Comparison of ENCODE assay signal across 8 mouse cellular contexts in genomic region chr5:118515280-118515721, GRCm38 (mm10). TPM values are rescaled to one million over a fixed set of nuclear protein-coding genes. Genes with fewer than 3 reads are reported as not detected.
DNase-seq lines count a peak whose midpoint lies in the region; ATAC-seq and TF ChIP-seq lines count a peak whose summit lies in the region.

No protein-coding gene starts in this region.

- intact Hi-C loops in left cerebral cortex, adult 2 months (cut with DNase I), result loop anchor here (1.0 to 2.0 kb wide), 3 partner anchors 44 to 92 kb away; no protein-coding TSS in a partner anchor

- no peaks in the 10 kb centered on the region for H3K36me3 ChIP-seq in hindbrain, embryonic 14.5 days (replicated peaks; ENCODE audit: control insufficient read depth, insufficient read depth)
- H3K36me3 ChIP-seq in hindbrain, embryonic 11.5 days (ENCODE audit: control insufficient read depth, insufficient read depth, low read length), result no peaks in the 10 kb centered on the region
- no peaks in the 10 kb centered on the region for H3K36me3 ChIP-seq in intestine, embryonic 15.5 days

- peaks cover 12% of the 10 kb centered on the region; the same call in 1 of the 2 replicates for H3K27me3 ChIP-seq in hindbrain, embryonic 14.5 days (ENCODE audit: control insufficient read depth, insufficient read depth, low read length)
- H3K27me3 ChIP-seq in hindbrain, embryonic 11.5 days (ENCODE audit: control insufficient read depth, insufficient read depth, low read length), result peaks cover 11% of the 10 kb centered on the region
- H3K27me3 ChIP-seq in intestine, embryonic 15.5 days (replicated peaks), result no peaks in the 10 kb centered on the region

- H3K4me2 ChIP-seq in hindbrain, embryonic 14.5 days (replicated peaks), result no peak overlapping the region
- H3K4me2 ChIP-seq in hindbrain, embryonic 11.5 days (replicated peaks; ENCODE audit: low read depth, low read length), result no peak overlapping the region
- peak overlapping the region; percentile 67; the same call in 1 of the 2 replicates for H3K4me2 ChIP-seq in intestine, embryonic 15.5 days (replicated peaks)

- WGBS in hindbrain, embryonic 14.5 days, result 22% methylated on average over 11 of the region's 11 CpGs
- WGBS in hindbrain, embryonic 11.5 days, result 22% methylated on average over 11 of the region's 11 CpGs
- 24% methylated on average over 11 of the region's 11 CpGs for WGBS in intestine, embryonic 15.5 days

- TF ChIP-seq CTCF in left cerebral cortex, adult 2 months (IDR thresholded peaks at IDR 0.05), result no peak

- no peaks in the 10 kb centered on the region for H3K9me3 ChIP-seq in hindbrain, embryonic 14.5 days (ENCODE audit: control insufficient read depth, low read length)
- no peaks in the 10 kb centered on the region for H3K9me3 ChIP-seq in hindbrain, embryonic 11.5 days (ENCODE audit: control insufficient read depth, low read length)
- H3K9me3 ChIP-seq in intestine, embryonic 15.5 days, result no peaks in the 10 kb centered on the region

- no peak overlapping the region for H3K4me3 ChIP-seq in hindbrain, embryonic 14.5 days (replicated peaks; ENCODE audit: low read length)
- no peak overlapping the region for H3K4me3 ChIP-seq in hindbrain, embryonic 11.5 days (ENCODE audit: low read depth, low read length)
- no peak overlapping the region for H3K4me3 ChIP-seq in intestine, embryonic 15.5 days (replicated peaks)
- H3K4me3 ChIP-seq in left cerebral cortex, adult 2 months, result no peak overlapping the region

- no peak overlapping the region; the same call in 1 of the 2 replicates for H3K27ac ChIP-seq in hindbrain, embryonic 14.5 days
- no peak overlapping the region for H3K27ac ChIP-seq in hindbrain, embryonic 11.5 days (ENCODE audit: low read depth, low read length)
- peak overlapping the region; percentile 59; the same call in 1 of the 2 replicates for H3K27ac ChIP-seq in intestine, embryonic 15.5 days
- peak overlapping the region; percentile 87 for H3K27ac ChIP-seq in left cerebral cortex, adult 2 months

- ATAC-seq in hindbrain, embryonic 14.5 days (ENCODE audit: low FRiP score), result no peak
- no peak for ATAC-seq in hindbrain, embryonic 11.5 days (ENCODE audit: low FRiP score)
- ATAC-seq in intestine, embryonic 15.5 days, result peak; percentile 48

- peak; percentile 66 for DNase-seq in hindbrain, embryonic 14.5 days (ENCODE audit: low spot score)
- no peak for DNase-seq in hindbrain, embryonic 11.5 days (ENCODE audit: low spot score)
- DNase-seq in embryo, embryonic 11 days, result peak; percentile 43
- DNase-seq in left cerebral cortex, adult 2 months (ENCODE audit: extremely low spot score in 1 of 2, low spot score in 2 of 2), result peak; percentile 45 to 72
- DNase-seq in skeletal muscle tissue, adult 2 months (ENCODE audit: low read depth, low spot score), result peak; percentile 12
- no peak for DNase-seq in cerebellum, adult 11 months
- DNase-seq in T-cell, adult 2 months (ENCODE audit: low spot score), result no peak

- H3K9ac ChIP-seq in hindbrain, embryonic 14.5 days, result no peak overlapping the region
- H3K9ac ChIP-seq in hindbrain, embryonic 11.5 days (ENCODE audit: low read depth, low read length), result no peak overlapping the region
- H3K9ac ChIP-seq in intestine, embryonic 15.5 days, result no peak overlapping the region

- peaks cover 30% of the 10 kb centered on the region for H3K4me1 ChIP-seq in hindbrain, embryonic 14.5 days (replicated peaks; ENCODE audit: control insufficient read depth, insufficient read depth, low read length)
- 0 out of 2 replicates have a peak, but pooled peaks cover 12% of the 10 kb centered on the region for H3K4me1 ChIP-seq in hindbrain, embryonic 11.5 days (replicated peaks; ENCODE audit: control insufficient read depth, insufficient read depth, low read length)
- peaks cover 30% of the 10 kb centered on the region for H3K4me1 ChIP-seq in intestine, embryonic 15.5 days (replicated peaks)

RNA-seq across cellular contexts. Expression of gene Med13l, which starts 45.2 kb away (rescaled TPM):
- 16.3 and 18.0 TPM in 2 replicates for polyA plus RNA-seq in hindbrain, embryonic 14.5 days (2014; fragmentation: Nextera tagmentation; extraction: Ambion mirVana)
- polyA plus RNA-seq in hindbrain, embryonic 11.5 days (2014; fragmentation: Nextera tagmentation; extraction: Ambion mirVana), result 12.5 and 16.1 TPM in 2 replicates
- polyA plus RNA-seq in intestine, embryonic 15.5 days (2015; fragmentation: Nextera tagmentation; extraction: Ambion mirVana), result 9.7 and 10.0 TPM in 2 replicates
- 100 to 1,000 TPM; 118 to 123 TPM for total RNA-seq in left cerebral cortex, adult 2 months (2021)

Comparison
In these comparisons a context has a peak if more than half of its experiments do, and no peak if none do; other contexts are left out.
1. DNase-seq: peak in hindbrain, embryonic 14.5 days (single experiment), embryo, embryonic 11 days (single experiment), left cerebral cortex, adult 2 months (2 of 2) and skeletal muscle tissue, adult 2 months (single experiment); none in hindbrain, embryonic 11.5 days (single experiment), cerebellum, adult 11 months (single experiment) and T-cell, adult 2 months (single experiment).
2. H3K27ac ChIP-seq: peak in intestine, embryonic 15.5 days (single experiment) and left cerebral cortex, adult 2 months (single experiment); none in hindbrain, embryonic 14.5 days (single experiment) and hindbrain, embryonic 11.5 days (single experiment).